Mouse (Mus musculus) myocyte (in vitro differentiated cells): Measurements from ENCODE around the gene Tm7sf2.

ENCODE experiments used
- E2F4 ChIP-seq: IDR thresholded peaks from one replicate; pipeline ENCODE4 v1.6.1; 2011; ENCODE audit warnings: mild to moderate bottlenecking, control low read depth, moderate library complexity; ENCODE audit not compliant: insufficient read depth
- POLR2A ChIP-seq: IDR thresholded peaks from one replicate; pipeline ENCODE4 v1.6.1; 2011; ENCODE audit warnings: low read depth, mild to moderate bottlenecking, control low read depth, moderate library complexity; ENCODE audit not compliant: insufficient read length
- TCF12 ChIP-seq: IDR thresholded peaks from one replicate; pipeline ENCODE4 v1.6.1; 2011; ENCODE audit warnings: mild to moderate bottlenecking, control low read depth; ENCODE audit not compliant: poor library complexity, insufficient read depth, severe bottlenecking

- TF ChIP-seq POLR2A (no peak), TCF12 (no peak), E2F4 (no peak)
Measured at GRCm38 (mm10) chr19:6047899-6048166, 20.3 kb downstream of the Tm7sf2 start.
